Mouse (Mus musculus) neural tube, embryonic 14.5 days (tissue): Measurements from ENCODE around the gene Gm5862. TPM values are rescaled to one million over a fixed set of nuclear protein-coding genes. Genes with fewer than 3 reads are reported as not detected.

ENCODE experiments used
- polyA plus RNA-seq: library from polyadenylated mRNA; unstranded; fragments of >200 nt; fragmentation: Nextera tagmentation; extraction: Ambion mirVana; gene quantifications from 2 replicates; pipeline ENCODE4 v1.2.1, GENCODE M21; 2014

Gm5862 gene
- polyA plus RNA-seq, 1 experiment from 2014 or later, result 0.16 TPM

Other genes starting within 250 kb of the Gm5862 start
- gene Gm21663, start 80.5 kb downstream of the Gm5862 start, polyA plus RNA-seq, result 0.13 TPM in 1 of 2 replicates, not detected in the other
- gene Gm21671, start 68.5 kb downstream of the Gm5862 start, polyA plus RNA-seq, result 0.22 and 0.35 TPM in 2 replicates
- gene Gm21680, start 50.3 kb downstream of the Gm5862 start, polyA plus RNA-seq, result 0.26 and 0.62 TPM in 2 replicates
- 0.46 TPM in 1 of 2 replicates, not detected in the other for gene Gm21698, start 34.3 kb downstream of the Gm5862 start, polyA plus RNA-seq
- 0.17 and 0.62 TPM in 2 replicates for gene Gm1979, start 18.1 kb downstream of the Gm5862 start, polyA plus RNA-seq
- 0.35 and 0.44 TPM in 2 replicates for gene Speer4a, start 16.6 kb upstream of the Gm5862 start, polyA plus RNA-seq
- gene Gm7347, start 35.7 kb upstream of the Gm5862 start, polyA plus RNA-seq, result 0.22 and 0.51 TPM in 2 replicates
- 0.33 TPM in 1 of 2 replicates, not detected in the other for gene Gm10471, start 66.4 kb upstream of the Gm5862 start, polyA plus RNA-seq
- gene 5031410I06Rik, start 82.4 kb upstream of the Gm5862 start, polyA plus RNA-seq, result 0.44 and 0.83 TPM in 2 replicates
- gene Gm10220, start 98.5 kb upstream of the Gm5862 start, polyA plus RNA-seq, result 0.17 and 0.23 TPM in 2 replicates
- gene Gm7361, start 234.8 kb upstream of the Gm5862 start, polyA plus RNA-seq, result 0.42 and 0.66 TPM in 2 replicates